Mouse (Mus musculus) telencephalon, adult 2 months (tissue): ENCODE results near the gene Spin1.

Experiments used
- DNase-seq: peaks from one replicate; pipeline ENCODE4 v3.0.0-alpha.2; 2011; ENCODE audit warnings: low read depth, low spot score

Gene Spin1

DNA sequence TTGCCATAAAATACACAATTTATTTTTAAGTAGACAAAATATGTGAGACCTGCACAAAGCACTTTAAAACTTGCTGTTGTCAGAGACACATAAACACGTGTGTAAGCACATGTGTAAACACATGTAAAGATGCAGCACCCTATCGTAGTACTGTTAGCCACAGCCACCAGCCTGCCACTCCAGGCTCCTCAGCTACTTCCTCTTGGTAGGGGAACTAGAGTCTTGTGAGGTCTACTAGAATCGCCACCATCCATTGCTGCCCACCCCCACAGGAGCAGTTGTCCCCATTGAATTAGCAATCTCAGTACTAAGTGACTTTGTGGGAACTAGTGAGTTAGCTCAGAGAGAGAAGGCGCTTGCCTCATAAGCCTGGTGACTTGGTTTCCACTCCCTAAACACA is 35.6 kb downstream of the Spin1 start:
- DNase-seq: no peak

DNA sequence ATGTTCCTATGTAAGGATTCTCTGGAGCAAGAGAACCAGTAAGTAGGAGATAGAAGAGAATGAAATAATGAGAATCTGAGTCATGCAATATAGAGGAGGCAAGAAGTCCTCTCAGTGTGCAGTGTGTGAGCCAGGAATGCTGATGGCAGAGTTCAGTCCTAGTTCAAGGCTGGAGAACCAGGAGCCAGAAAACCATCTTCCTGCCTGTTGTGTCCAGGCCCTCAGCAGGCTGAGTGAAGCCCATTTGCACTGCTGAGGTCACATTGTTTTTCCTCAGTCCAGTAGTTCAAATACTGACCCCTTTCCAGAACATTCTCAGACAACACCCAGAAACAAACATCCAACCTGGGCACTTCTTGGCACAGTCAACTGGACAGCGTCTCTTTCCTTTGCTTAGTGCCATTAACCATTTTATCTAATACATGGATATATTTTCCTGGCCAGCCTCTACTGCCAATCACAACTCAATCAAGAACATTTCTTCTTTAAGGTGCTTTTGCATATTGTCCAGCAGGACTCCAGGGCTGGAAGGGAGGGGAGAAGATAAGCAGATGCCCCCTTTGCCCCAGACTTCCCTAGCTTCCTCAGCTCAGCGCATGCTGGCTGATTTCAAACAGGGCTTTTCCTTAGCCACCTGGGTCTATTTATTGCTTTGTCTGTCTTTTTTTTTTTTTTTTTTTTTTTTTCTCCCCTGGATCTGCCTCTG is 36.5 kb downstream of the Spin1 start:
- DNase-seq: no peak

DNA sequence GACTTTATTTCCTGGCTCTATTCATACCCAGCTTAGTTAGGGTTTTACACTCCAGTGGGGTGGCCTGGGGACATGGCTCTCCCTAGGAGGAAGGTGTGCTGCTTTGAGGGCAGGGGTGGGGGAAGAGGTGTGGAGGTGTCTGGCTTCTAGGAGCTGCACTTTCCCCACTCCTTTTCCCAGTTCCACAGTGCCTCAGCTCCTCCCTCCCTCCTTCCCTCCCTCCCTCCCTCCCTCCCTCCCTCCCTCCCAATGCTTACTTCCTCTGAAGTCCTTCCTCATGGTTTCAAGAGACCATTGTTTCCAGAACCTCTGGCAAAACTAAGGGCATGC is 37.0 kb downstream of the Spin1 start:
- DNase-seq: no peak

GRCm38 (mm10) chr13:51147106-51147505 is 46.4 kb downstream of the Spin1 start:
- no peak for DNase-seq

DNA sequence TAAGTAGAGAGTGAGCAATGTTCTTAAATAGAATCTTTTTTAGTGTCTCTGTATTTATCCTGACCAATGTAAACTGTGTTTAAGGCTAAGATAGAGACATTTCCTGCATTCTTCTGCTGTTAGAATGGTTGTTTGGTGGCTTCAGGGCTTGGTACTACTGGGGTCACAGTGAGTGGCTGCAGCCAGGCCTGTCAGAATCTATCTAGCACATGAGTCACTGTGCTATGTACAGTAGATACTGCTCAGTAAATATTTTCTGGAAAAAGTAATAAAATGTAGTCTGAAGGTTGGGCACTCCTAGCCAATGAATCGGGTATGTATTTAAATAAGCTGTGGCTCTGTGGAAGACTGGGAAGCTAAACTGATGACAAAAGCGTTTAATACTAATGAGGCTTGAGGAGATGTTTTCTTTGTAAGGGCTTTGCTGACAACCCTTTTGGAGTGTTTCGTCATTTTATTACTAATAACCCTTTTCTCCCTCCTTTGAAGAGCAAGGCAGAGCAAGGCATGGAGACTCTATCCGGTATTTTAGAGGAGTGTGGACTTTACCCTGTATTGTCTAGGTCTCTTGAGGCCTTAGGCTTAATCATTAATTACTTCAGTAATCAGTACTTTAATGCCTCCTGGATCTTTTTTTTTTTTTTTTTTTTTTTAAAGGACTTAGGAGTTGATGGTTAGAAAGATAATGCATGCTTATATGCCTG is 52.4 kb downstream of the Spin1 start:
- DNase-seq: no peak

GRCm38 (mm10) chr13:51153670-51154030 is 53.0 kb downstream of the Spin1 start:
- no peak for DNase-seq

DNA sequence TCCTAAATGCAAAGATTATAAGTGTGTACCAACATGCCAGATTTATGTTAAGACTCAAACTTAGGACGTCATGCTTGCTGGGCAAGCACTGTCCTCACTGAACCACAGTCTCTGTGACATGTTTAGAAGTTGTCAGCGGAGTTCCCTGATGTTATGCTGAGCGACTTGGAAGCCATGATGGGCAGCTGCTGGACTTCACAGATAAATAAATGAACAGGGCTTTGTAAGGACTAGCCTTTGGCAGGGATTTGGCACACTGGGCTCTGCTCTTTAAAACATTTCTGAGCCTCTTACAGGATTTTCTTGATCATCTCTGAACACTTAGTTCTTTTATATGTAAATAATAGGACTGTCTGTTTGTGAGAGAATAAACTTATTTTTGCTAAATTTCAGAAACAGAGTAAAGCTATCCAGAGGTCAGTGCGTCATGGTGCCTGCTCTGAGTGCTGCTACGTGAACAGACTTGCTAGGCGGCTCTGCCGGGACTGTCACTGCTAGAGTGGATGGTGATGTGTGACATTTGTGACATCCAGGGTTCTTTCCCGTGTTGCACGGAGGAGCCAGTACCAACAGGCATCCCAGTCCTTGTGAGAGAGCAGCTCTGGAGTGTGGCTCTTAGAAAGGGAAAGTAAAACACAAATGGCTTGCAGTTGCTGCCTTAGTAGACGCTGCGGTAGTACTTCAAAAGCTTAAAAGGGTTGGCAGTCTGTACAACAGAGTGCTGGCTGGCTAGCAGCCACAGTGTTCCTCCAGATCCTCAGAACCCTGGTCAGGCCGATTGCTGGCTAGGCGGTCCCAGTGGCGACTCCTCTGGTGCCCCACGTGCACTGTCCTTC is 54.7 kb downstream of the Spin1 start:
- DNase-seq: no peak

DNA sequence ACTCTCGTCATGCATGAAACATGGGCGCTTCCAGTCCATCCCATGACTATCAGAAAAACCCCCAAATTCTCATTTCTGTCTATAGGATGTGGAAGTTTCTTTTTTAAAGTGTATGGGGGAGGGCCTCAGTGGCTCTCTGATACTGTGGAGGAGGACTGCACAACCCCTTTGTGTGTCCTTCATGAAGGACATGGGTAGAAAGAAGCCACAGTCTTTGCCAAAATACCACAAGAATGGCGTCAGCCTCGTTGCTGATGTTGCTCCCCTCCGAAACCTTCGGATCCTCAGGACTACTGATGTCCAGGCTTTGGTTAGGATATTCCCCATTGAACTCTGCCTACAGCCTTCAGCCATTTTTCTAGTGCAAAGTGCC is 55.3 kb downstream of the Spin1 start:
- no peak for DNase-seq

DNA sequence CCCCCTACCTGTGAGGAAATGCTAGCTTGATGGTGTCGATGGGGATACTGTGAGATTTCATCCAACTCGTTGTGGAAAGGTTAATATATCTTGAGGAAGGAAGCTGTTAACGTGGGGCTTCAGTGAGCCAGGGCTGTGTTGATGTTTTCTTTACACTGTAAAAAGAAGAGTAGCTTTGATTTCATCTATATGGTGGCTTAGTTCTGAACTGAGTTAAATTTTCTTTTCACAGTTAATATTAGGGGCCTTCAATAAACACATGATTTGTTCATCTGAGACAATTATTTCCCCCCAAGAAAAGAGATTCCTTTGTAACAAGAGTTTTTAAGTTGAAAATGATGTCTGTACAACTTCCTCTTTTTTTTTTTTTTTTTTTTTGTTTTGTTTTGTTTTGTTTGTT is 56.6 kb downstream of the Spin1 start:
- no peak for DNase-seq

- no peak for DNase-seq
Measured at GRCm38 (mm10) chr13:51161672-51162071, 61.0 kb downstream of the Spin1 start.

DNA sequence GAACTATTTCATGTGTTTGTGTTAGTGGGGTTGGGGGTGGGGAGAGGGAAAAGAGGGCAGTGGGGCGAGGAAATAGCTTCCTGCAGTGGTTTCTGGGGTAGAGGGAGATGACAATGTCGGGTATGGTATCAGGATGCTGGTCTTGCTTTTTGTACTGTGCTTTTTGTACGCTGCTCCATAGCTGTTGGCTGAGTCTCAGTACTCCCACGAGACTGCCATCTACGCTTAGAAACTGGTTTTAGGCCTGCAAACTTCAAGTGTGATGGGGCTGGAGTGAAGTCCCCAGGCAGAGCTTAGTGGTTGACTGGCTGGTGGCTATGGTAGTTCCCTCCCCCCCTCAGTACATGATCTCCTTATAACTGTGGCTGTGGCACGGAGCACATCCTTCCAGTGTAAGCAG is 61.6 kb downstream of the Spin1 start:
- peak; percentile 33 for DNase-seq

- no peak for DNase-seq
Measured at GRCm38 (mm10) chr13:51166711-51167110, 66.0 kb downstream of the Spin1 start.

DNA sequence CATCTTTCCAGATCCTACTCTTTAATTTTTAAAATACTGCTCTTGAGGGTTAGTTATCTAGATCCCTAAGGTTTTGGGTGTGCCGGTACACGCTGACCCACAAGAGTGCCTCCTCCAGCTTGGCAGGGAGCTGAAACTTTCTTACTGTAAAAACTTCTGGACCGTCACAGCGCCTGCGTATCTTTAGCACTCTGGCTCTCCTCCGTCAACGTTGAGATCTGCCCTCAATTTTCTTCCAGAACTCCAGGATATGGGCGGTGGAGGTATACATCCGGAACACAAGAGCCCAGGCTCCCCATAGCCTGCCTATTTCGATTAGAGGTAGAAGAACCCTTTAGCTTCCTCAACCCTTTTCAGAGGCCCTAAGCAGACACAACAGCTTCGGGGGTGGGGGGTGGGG is 69.5 kb downstream of the Spin1 start:
- no peak for DNase-seq

GRCm38 (mm10) chr13:51170691-51171680 is 70.3 kb downstream of the Spin1 start, which contains the start of gene Nxnl2:
Gene Nxnl2 (plus strand): TSS chr13:51171022.
- no peak for DNase-seq

DNA sequence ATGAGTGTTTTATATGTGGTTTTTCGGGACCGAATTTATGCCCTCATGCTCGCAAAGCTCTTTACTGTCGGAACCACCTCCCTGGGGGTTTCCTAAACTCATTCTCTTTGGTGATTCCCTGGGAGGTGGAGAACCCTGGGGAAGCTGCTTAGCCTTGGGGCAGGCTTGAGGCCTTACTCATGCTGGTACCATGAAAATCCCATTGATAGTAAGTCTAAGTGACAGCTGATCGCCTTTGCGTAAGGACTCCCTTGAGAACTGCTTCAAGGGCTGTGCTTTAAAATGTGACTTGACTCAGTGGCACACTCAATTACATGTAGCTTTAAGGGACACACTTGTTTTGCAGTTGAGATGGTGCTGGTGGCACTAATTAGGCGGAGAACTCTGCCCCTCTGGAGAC is 71.9 kb downstream of the Spin1 start:
- no peak for DNase-seq

GRCm38 (mm10) chr13:51178932-51179331 is 78.3 kb downstream of the Spin1 start:
- DNase-seq: no peak

GRCm38 (mm10) chr13:51179362-51179761 is 78.7 kb downstream of the Spin1 start:
- DNase-seq: no peak

DNA sequence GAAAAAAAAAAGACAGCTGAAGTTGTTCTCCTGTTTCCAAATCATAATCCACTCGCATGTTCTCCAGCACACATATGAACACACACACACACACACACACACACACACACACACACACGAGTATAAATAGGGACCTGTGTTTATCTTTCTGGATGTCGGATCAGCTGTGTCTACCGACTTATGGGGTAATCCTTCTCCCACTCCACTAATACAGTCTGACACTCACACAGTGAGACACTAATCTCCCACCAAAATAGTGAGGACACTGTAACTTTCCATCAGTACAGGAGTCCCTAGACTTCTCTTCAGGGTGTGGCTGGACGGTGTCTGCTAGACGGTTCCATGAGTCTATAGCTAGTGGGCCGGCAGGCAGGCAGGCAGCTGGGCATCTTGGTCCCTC is 81.6 kb downstream of the Spin1 start:
- no peak for DNase-seq

GRCm38 (mm10) chr13:51184896-51185295 is 84.2 kb downstream of the Spin1 start:
- no peak for DNase-seq

DNA sequence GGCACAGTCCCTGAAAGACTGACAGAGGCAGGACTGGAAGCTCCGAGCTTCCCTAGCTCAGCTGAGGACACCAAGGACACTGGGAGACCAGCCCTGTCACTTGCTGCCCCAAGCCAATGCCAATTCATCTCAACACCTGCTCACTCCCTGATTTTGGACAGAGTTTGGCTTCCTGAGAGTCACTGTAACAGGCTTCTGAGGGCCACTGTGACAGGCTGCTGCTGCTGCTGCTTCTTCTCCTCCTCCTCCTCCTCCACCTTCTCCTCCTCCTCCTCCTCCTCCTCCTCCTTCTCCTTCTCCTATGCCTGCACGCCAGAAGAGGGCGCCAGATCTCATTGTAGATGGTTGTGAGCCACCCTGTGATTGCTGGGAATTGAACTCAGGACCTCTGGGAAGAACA is 89.7 kb downstream of the Spin1 start:
- DNase-seq: no peak

GRCm38 (mm10) chr13:51191416-51192140 is 90.9 kb downstream of the Spin1 start:
- DNase-seq: no peak
